In genomic region chr11:119091598-119091991, GRCm38 (mm10) we compare ENCODE assay signal across 8 mouse cellular contexts. TPM values are rescaled to one million over a fixed set of nuclear protein-coding genes. Genes with fewer than 3 reads are reported as not detected.
DNase-seq lines count a peak whose midpoint lies in the region; ATAC-seq and TF ChIP-seq lines count a peak whose summit lies in the region.

No protein-coding gene starts in this region.

- H3K4me2 ChIP-seq in heart, embryonic 16.5 days (ENCODE audit: low read depth, low read length), result peak overlapping the region; percentile 100; the same call in 1 of the 2 replicates

- no peaks in the 10 kb centered on the region for H3K9me3 ChIP-seq in heart, embryonic 16.5 days (replicated peaks; ENCODE audit: control insufficient read depth, low read length)

- peak; percentile 92 for TF ChIP-seq CTCF in C2C12 (IDR thresholded peaks at IDR 0.05; ENCODE audit: control insufficient read depth, insufficient read depth, insufficient read length)
- TF ChIP-seq CTCF in spleen, adult 2 months (IDR thresholded peaks at IDR 0.05; ENCODE audit: extremely low read depth, insufficient read depth, insufficient read length, insufficient replicate concordance), result peak; percentile 99

- peaks cover 35% of the 10 kb centered on the region for H3K4me1 ChIP-seq in heart, embryonic 16.5 days (ENCODE audit: control insufficient read depth, insufficient read depth, low read length)
- H3K4me1 ChIP-seq in spleen, adult 2 months (ENCODE audit: control insufficient read depth, insufficient read depth, insufficient read length), result peaks cover 35% of the 10 kb centered on the region

- H3K4me3 ChIP-seq in C2C12 (ENCODE audit: insufficient read depth, poor library complexity, severe bottlenecking), result no peak overlapping the region
- H3K4me3 ChIP-seq in heart, embryonic 16.5 days (ENCODE audit: low read length), result no peak overlapping the region; the same call in 1 of the 2 replicates
- no peak overlapping the region for H3K4me3 ChIP-seq in spleen, adult 2 months (ENCODE audit: extremely low read depth, insufficient read depth, insufficient read length)

- H3K27me3 ChIP-seq in C2C12 (ENCODE audit: control insufficient read depth, insufficient read depth, insufficient read length), result peaks cover 7% of the 10 kb centered on the region
- H3K27me3 ChIP-seq in heart, embryonic 16.5 days (ENCODE audit: control insufficient read depth, insufficient read depth, low read length), result peaks cover 18% of the 10 kb centered on the region
- H3K27me3 ChIP-seq in spleen, adult 2 months (ENCODE audit: control insufficient read depth, insufficient read depth, low read length), result peaks cover 19% of the 10 kb centered on the region

- no peak overlapping the region for H3ac ChIP-seq in C2C12 (ENCODE audit: control insufficient read depth, insufficient read length, low read depth)

- TF ChIP-seq POLR2A in spleen, adult 2 months (IDR thresholded peaks at IDR 0.05; ENCODE audit: low read depth, low read length), result no peak

- 12% methylated on average over 8 of the region's 8 CpGs for WGBS in heart, embryonic 16.5 days
- WGBS in spleen, adult 2 months, result 4% methylated on average over 8 of the region's 8 CpGs

- no peaks in the 10 kb centered on the region for H3K36me3 ChIP-seq in C2C12 (ENCODE audit: control insufficient read depth, insufficient read depth)
- H3K36me3 ChIP-seq in heart, embryonic 16.5 days (ENCODE audit: control insufficient read depth, insufficient read depth), result no peaks in the 10 kb centered on the region
- no peaks in the 10 kb centered on the region for H3K36me3 ChIP-seq in spleen, adult 2 months (ENCODE audit: control insufficient read depth, insufficient read depth, low read length)

- H3K9ac ChIP-seq in heart, embryonic 16.5 days (ENCODE audit: low read length), result peak overlapping the region; percentile 64; the same call in 1 of the 2 replicates

- no peaks in the 10 kb centered on the region for H3K79me3 ChIP-seq in C2C12 (ENCODE audit: low read depth)

- DNase-seq in R1 (ENCODE audit: low read depth, low spot score), result peak; percentile 69
- peak; percentile 80 for DNase-seq in embryo, embryonic 11 days
- DNase-seq in kidney, postnatal 14 days, result peak; percentile 74
- DNase-seq in spleen, adult 2 months (ENCODE audit: low read depth in 1 of 2, low spot score in 2 of 2), result peak in 1 of 2 experiments; percentile 58
- no peak for DNase-seq in frontal cortex, postnatal 36 days (ENCODE audit: low spot score in 2 of 2)

- no peaks in the 10 kb centered on the region for H3K79me2 ChIP-seq in C2C12 (ENCODE audit: control insufficient read depth, insufficient read depth)

- ATAC-seq in heart, embryonic 16.5 days (replicated peaks; ENCODE audit: extremely low read depth, insufficient read depth, low FRiP score), result 0 out of 2 replicates have a peak, but pooled peaks have one; percentile 28
- peak; percentile 54 for ATAC-seq in megakaryocyte, adult 5-6 weeks (ENCODE audit: poor library complexity, severe bottlenecking)

- H3K27ac ChIP-seq in heart, embryonic 16.5 days (ENCODE audit: low read length), result no peak overlapping the region
- H3K27ac ChIP-seq in spleen, adult 2 months (ENCODE audit: insufficient read depth, low read length), result no peak overlapping the region

TF ChIP-seq in C2C12, 6 proteins besides CTCF, POLR2A, EP300 and RAD21:
- TF ChIP-seq MAX (IDR thresholded peaks at IDR 0.05) (no peak), MYOG (IDR thresholded peaks at IDR 0.05; ENCODE audit: control insufficient read depth, extremely low read depth, insufficient read length) (no peak), FOSL1 (IDR thresholded peaks at IDR 0.05; ENCODE audit: insufficient read depth, low read length, poor library complexity, severe bottlenecking) (no peak), CEBPB (IDR thresholded peaks at IDR 0.05; ENCODE audit: low read depth) (no peak), USF1 (IDR thresholded peaks at IDR 0.05; ENCODE audit: low read depth) (no peak), MYOD1 (IDR thresholded peaks at IDR 0.05; ENCODE audit: control insufficient read depth, insufficient read length, low read depth) (no peak)

RNA-seq across cellular contexts. Expression of gene Cbx4, which starts 5.6 kb away (rescaled TPM):
- 12.1 TPM for polyA plus RNA-seq in C2C12 (2012; fragmentation: generic; extraction: Trizol)
- polyA plus RNA-seq in heart, embryonic 16.5 days (2015; fragmentation: Nextera tagmentation; extraction: Ambion mirVana), result 11.5 and 12.6 TPM in 2 replicates
- total RNA-seq in megakaryocyte, adult 5-6 weeks (2015), result 15.3 and 15.5 TPM in 2 replicates
- 18.0 and 18.4 TPM in 2 replicates for total RNA-seq in megakaryocyte, adult 5-6 weeks (2017)
- polyA plus RNA-seq in spleen, adult 2 months (2012; rRNA removed), result 17.2 and 23.5 TPM in 2 replicates

RNA-seq across cellular contexts. Expression of gene Cbx8, which starts 50.8 kb away (rescaled TPM):
- 6.4 TPM for polyA plus RNA-seq in C2C12 (2012; fragmentation: generic; extraction: Trizol)
- polyA plus RNA-seq in heart, embryonic 16.5 days (2015; fragmentation: Nextera tagmentation; extraction: Ambion mirVana), result 7.0 and 7.5 TPM in 2 replicates
- 3.2 and 5.6 TPM in 2 replicates for total RNA-seq in megakaryocyte, adult 5-6 weeks (2015)
- 3.0 and 3.6 TPM in 2 replicates for total RNA-seq in megakaryocyte, adult 5-6 weeks (2017)
- 4.5 and 5.6 TPM in 2 replicates for polyA plus RNA-seq in spleen, adult 2 months (2012; rRNA removed)

Comparison
In these comparisons a context has a peak if more than half of its experiments do, and no peak if none do; other contexts are left out.
1. DNase-seq: peak in R1 (single experiment), embryo, embryonic 11 days (single experiment) and kidney, postnatal 14 days (single experiment); none in frontal cortex, postnatal 36 days (0 of 2).